Mouse (Mus musculus) MEL (cell line): ENCODE data around the gene Sbk1. TPM values are rescaled to one million over a fixed set of nuclear protein-coding genes. Genes with fewer than 3 reads are reported as not detected.
A peak's percentile ranks its signal among the peaks of the same experiment; 100 is the strongest.

Experiments used
- DNase-seq: peaks from one replicate; pipeline ENCODE4 v3.0.0; 2011; ENCODE audit warnings: low read depth, low spot score
- H3K27ac ChIP-seq: 2 replicates; pipeline ENCODE4 v1.5.1; 2012; ENCODE audit warnings: low read depth, mild to moderate bottlenecking, control low read depth, low read length, moderate library complexity; ENCODE audit not compliant: control insufficient read depth
- H3K27me3 ChIP-seq, 2 experiments: fragments of 150-350 bp in 1 of 2; sonication (generic) in 1 of 2; 2 replicates each; pipeline ENCODE4 v1.6.1; 2012; ENCODE audit warnings: low read length in 2 of 2, mild to moderate bottlenecking in 2 of 2, improper control_type of control experiment in 1 of 2, moderate library complexity in 1 of 2; ENCODE audit not compliant: insufficient read depth in 2 of 2, control insufficient read depth in 1 of 2
- H3K36me3 ChIP-seq, 2 experiments: 2 replicates each; pipeline ENCODE4 v1.6.1; 2012 to 2014; ENCODE audit warnings: low read length in 2 of 2, improper control_type of control experiment in 1 of 2, inconsistent platforms in 1 of 2, mild to moderate bottlenecking in 1 of 2; ENCODE audit not compliant: insufficient read depth in 2 of 2, control insufficient read depth in 1 of 2
- H3K4me1 ChIP-seq, 2 experiments: fragments of 150-350 bp in 1 of 2; sonication (generic) in 1 of 2; 2 replicates each; pipeline ENCODE4 v1.6.1; 2012; ENCODE audit warnings: low read length in 2 of 2, improper control_type of control experiment in 1 of 2, mild to moderate bottlenecking in 1 of 2; ENCODE audit not compliant: insufficient read depth in 2 of 2, control insufficient read depth in 1 of 2
- H3K4me3 ChIP-seq, 2 experiments: fragments of 150-350 bp in 1 of 2; sonication (generic) in 1 of 2; 2 replicates each; pipeline ENCODE4 v1.5.1; 2012; ENCODE audit warnings: low read depth in 2 of 2, low read length in 2 of 2, mild to moderate bottlenecking in 2 of 2, moderate library complexity in 2 of 2, control low read depth in 1 of 2, improper control_type of control experiment in 1 of 2; ENCODE audit not compliant: control insufficient read depth in 1 of 2, insufficient read depth in 1 of 2
- H3K79me2 ChIP-seq: 2 replicates; pipeline ENCODE4 v1.6.1; 2012; ENCODE audit warnings: mild to moderate bottlenecking, low read length, moderate library complexity; ENCODE audit not compliant: control insufficient read depth, poor library complexity, insufficient read depth
- H3K9ac ChIP-seq: 2 replicates; pipeline ENCODE4 v1.6.1; 2012; ENCODE audit warnings: low read depth, mild to moderate bottlenecking, control low read depth, low read length, moderate library complexity; ENCODE audit not compliant: control insufficient read depth, poor library complexity, severe bottlenecking
- H3K9me3 ChIP-seq: fragments of 150-350 bp; sonication (generic); replicated peaks from 2 replicates; pipeline ENCODE4 v1.6.1; 2012; ENCODE audit warnings: mild to moderate bottlenecking, low read length, improper control_type of control experiment, moderate library complexity; ENCODE audit not compliant: insufficient read depth
- CHD1 ChIP-seq: IDR thresholded peaks from 2 replicates; pipeline ENCODE4 v1.6.1; 2012; ENCODE audit warnings: low read depth, mild to moderate bottlenecking, inconsistent platforms, low read length, improper control_type of control experiment
- CTCF ChIP-seq, 3 experiments: IDR thresholded peaks in 2 of 3; conservative IDR thresholded peaks in 1 of 3; 2 replicates each; pipeline ENCODE4 v1.5.1; 2011 to 2012; ENCODE audit warnings: low read length in 3 of 3, low read depth in 2 of 3, mild to moderate bottlenecking in 2 of 3, improper control_type of control experiment in 1 of 3, inconsistent platforms in 1 of 3, mixed read lengths in 1 of 3, moderate library complexity in 1 of 3; ENCODE audit not compliant: control insufficient read depth in 1 of 3, insufficient read depth in 1 of 3, poor library complexity in 1 of 3, severe bottlenecking in 1 of 3
- E2F4 ChIP-seq: IDR thresholded peaks from 2 replicates; pipeline ENCODE4 v1.6.1; 2011; ENCODE audit warnings: low read depth, low read length, improper control_type of control experiment, borderline replicate concordance
- EP300 ChIP-seq, 2 experiments: IDR thresholded peaks; 2 replicates each; pipeline ENCODE4 v1.6.1; 2011; ENCODE audit warnings: improper control_type of control experiment in 2 of 2, low read length in 2 of 2, low read depth in 1 of 2, mild to moderate bottlenecking in 1 of 2
- ETS1 ChIP-seq: IDR thresholded peaks from 2 replicates; pipeline ENCODE4 v1.6.1; 2012; ENCODE audit warnings: low read depth, mild to moderate bottlenecking, inconsistent platforms, low read length, improper control_type of control experiment, moderate library complexity
- GABPA ChIP-seq: IDR thresholded peaks from 2 replicates; pipeline ENCODE4 v1.6.1; 2012; ENCODE audit warnings: low read depth, mild to moderate bottlenecking, inconsistent platforms, low read length, improper control_type of control experiment, moderate library complexity
- GATA1 ChIP-seq: IDR thresholded peaks from 2 replicates; pipeline ENCODE4 v1.6.1; 2011; ENCODE audit warnings: low read depth, low read length, improper control_type of control experiment
- HCFC1 ChIP-seq: IDR thresholded peaks from 2 replicates; pipeline ENCODE4 v1.6.1; 2012; ENCODE audit warnings: low read depth, mild to moderate bottlenecking, inconsistent platforms, low read length, improper control_type of control experiment, moderate library complexity
- JUND ChIP-seq: IDR thresholded peaks from 2 replicates; pipeline ENCODE4 v1.6.1; 2011; ENCODE audit warnings: low read depth, mild to moderate bottlenecking, improper control_type of control experiment, low read length
- KAT2A ChIP-seq: conservative IDR thresholded peaks from 2 replicates; pipeline ENCODE4 v1.6.1; 2012; ENCODE audit warnings: low read depth, low read length, improper control_type of control experiment, inconsistent platforms
- MAFK ChIP-seq: IDR thresholded peaks from 2 replicates; pipeline ENCODE4 v1.6.1; 2011; ENCODE audit warnings: low read depth, mild to moderate bottlenecking, low read length, improper control_type of control experiment, borderline replicate concordance
- MAX ChIP-seq: IDR thresholded peaks from 2 replicates; pipeline ENCODE4 v1.6.1; 2011; ENCODE audit warnings: low read length, improper control_type of control experiment
- MAZ ChIP-seq: IDR thresholded peaks from 2 replicates; pipeline ENCODE4 v1.6.1; 2012; ENCODE audit warnings: low read depth, mild to moderate bottlenecking, inconsistent platforms, low read length, improper control_type of control experiment
- MEF2A ChIP-seq: IDR thresholded peaks from 2 replicates; pipeline ENCODE4 v1.6.1; 2014; ENCODE audit warnings: low read depth, mild to moderate bottlenecking, inconsistent platforms, low read length, improper control_type of control experiment; ENCODE audit not compliant: poor library complexity, insufficient replicate concordance, severe bottlenecking; ENCODE audit errors: extremely low read depth
- MYB ChIP-seq: IDR thresholded peaks from 2 replicates; pipeline ENCODE4 v1.6.1; 2011; ENCODE audit warnings: mild to moderate bottlenecking, low read depth, low read length, improper control_type of control experiment
- NELFE ChIP-seq: IDR thresholded peaks from 2 replicates; pipeline ENCODE4 v1.6.1; 2011; ENCODE audit warnings: low read depth, low read length, improper control_type of control experiment
- NRF1 ChIP-seq: IDR thresholded peaks from 2 replicates; pipeline ENCODE4 v1.6.1; 2014; ENCODE audit warnings: low read depth, mild to moderate bottlenecking, inconsistent platforms, low read length, improper control_type of control experiment, moderate library complexity; ENCODE audit not compliant: poor library complexity, insufficient read depth, severe bottlenecking
- POLR2A ChIP-seq, 2 experiments: IDR thresholded peaks; 2 replicates each; pipeline ENCODE4 v1.6.1; 2011 to 2012; ENCODE audit warnings: low read length in 2 of 2, mild to moderate bottlenecking in 2 of 2, control low read depth in 1 of 2, improper control_type of control experiment in 1 of 2, low read depth in 1 of 2, moderate library complexity in 1 of 2; ENCODE audit not compliant: control insufficient read depth in 1 of 2, insufficient read depth in 1 of 2, poor library complexity in 1 of 2
- POLR2AphosphoS2 ChIP-seq: IDR thresholded peaks from 2 replicates; pipeline ENCODE4 v1.6.1; 2011; ENCODE audit warnings: low read length, improper control_type of control experiment
- POLR2AphosphoS5 ChIP-seq: IDR thresholded peaks from 2 replicates; pipeline ENCODE4 v1.6.1; 2012; ENCODE audit warnings: low read depth, borderline replicate concordance, mild to moderate bottlenecking, inconsistent platforms, low read length, moderate library complexity, mixed read lengths
- RAD21 ChIP-seq: IDR thresholded peaks from 2 replicates; pipeline ENCODE4 v1.6.1; 2011; ENCODE audit warnings: mild to moderate bottlenecking, low read depth, low read length, improper control_type of control experiment
- RCOR1 ChIP-seq: IDR thresholded peaks from 2 replicates; pipeline ENCODE4 v1.6.1; 2012; ENCODE audit warnings: low read depth, mild to moderate bottlenecking, inconsistent platforms, low read length, improper control_type of control experiment
- SIN3A ChIP-seq: IDR thresholded peaks from 2 replicates; pipeline ENCODE4 v1.6.1; 2012; ENCODE audit warnings: low read length, improper control_type of control experiment, inconsistent platforms
- TCF12 ChIP-seq: IDR thresholded peaks from 2 replicates; pipeline ENCODE4 v1.6.1; 2014; ENCODE audit warnings: low read depth, mild to moderate bottlenecking, inconsistent platforms, low read length, improper control_type of control experiment, moderate library complexity
- UBTF ChIP-seq: IDR thresholded peaks from 2 replicates; pipeline ENCODE4 v1.6.1; 2012; ENCODE audit warnings: low read depth, mild to moderate bottlenecking, inconsistent platforms, low read length, improper control_type of control experiment, moderate library complexity, borderline replicate concordance; ENCODE audit not compliant: insufficient read depth
- USF1 ChIP-seq: IDR thresholded peaks from 2 replicates; pipeline ENCODE4 v1.6.1; 2014; ENCODE audit warnings: low read depth, mild to moderate bottlenecking, inconsistent platforms, low read length, improper control_type of control experiment, moderate library complexity
- USF2 ChIP-seq, 2 experiments: IDR thresholded peaks; 2 replicates each; pipeline ENCODE4 v1.6.1; 2011 to 2012; ENCODE audit warnings: improper control_type of control experiment in 2 of 2, low read length in 2 of 2, borderline replicate concordance in 1 of 2, inconsistent platforms in 1 of 2, low read depth in 1 of 2, mild to moderate bottlenecking in 1 of 2; ENCODE audit not compliant: insufficient read depth in 1 of 2
- ZC3H11A ChIP-seq: IDR thresholded peaks from 2 replicates; pipeline ENCODE4 v1.6.1; 2012; ENCODE audit warnings: low read depth, mild to moderate bottlenecking, inconsistent platforms, low read length, improper control_type of control experiment
- ZKSCAN1 ChIP-seq: IDR thresholded peaks from 2 replicates; pipeline ENCODE4 v1.6.1; 2012; ENCODE audit warnings: low read depth, mild to moderate bottlenecking, inconsistent platforms, low read length, improper control_type of control experiment, moderate library complexity
- ZMIZ1 ChIP-seq: IDR thresholded peaks from 2 replicates; pipeline ENCODE4 v1.6.1; 2012; ENCODE audit warnings: low read depth, mild to moderate bottlenecking, inconsistent platforms, low read length, improper control_type of control experiment, moderate library complexity
- ZNF384 ChIP-seq: IDR thresholded peaks from 2 replicates; pipeline ENCODE4 v1.6.1; 2012; ENCODE audit warnings: low read depth, mild to moderate bottlenecking, inconsistent platforms, low read length, improper control_type of control experiment
- polyA plus RNA-seq, 2 experiments: library from polyadenylated mRNA; stranded (reverse) in 1 of 2; unstranded in 1 of 2; fragments of >175 nt in 1 of 2; fragments of >200 nt in 1 of 2; gene quantifications; 2 replicates each; pipeline versions ENCODE4 v1.2.1 to v1.2.4; 2012; ENCODE audit warnings: low replicate concordance in 2 of 2, low read depth in 1 of 2; ENCODE audit not compliant: insufficient read length in 2 of 2, insufficient read depth in 1 of 2, missing spikeins in 1 of 2
- total RNA-seq: library from RNA; depleted of rRNA; stranded (reverse); fragments of 300-350 nt; gene quantifications from 2 replicates; pipeline ENCODE4 v1.2.3, GENCODE M21; 2012; rRNA removed

The Sbk1 gene
- total RNA-seq (3.4 and 3.9 TPM in 2 replicates), polyA plus RNA-seq (1 to 10 TPM in 1 of 2 experiments, not detected in 1; 5.4 TPM)

GRCm38 (mm10) chr7:126271712-126272683 is at the start of gene Sbk1:
Sbk1 (plus strand) TSS chr7:126272619.
- Histone ChIP-seq H3K36me3 (peaks cover 0 to 5% of the 10 kb centered on the region in 2 experiments; a peak in 2 of 4 replicates), H3K4me1 (peaks cover 0 to 11% of the 10 kb centered on the region in 2 experiments; a peak in 2 of 4 replicates), H3K79me2 (peaks cover 3% of the 10 kb centered on the region; the same call in 1 of the 2 replicates), H3K4me3 (peak within 1 kb of the TSS; percentile 61 to 68), H3K9me3 (no peaks in the 10 kb centered on the region), H3K27me3 (peaks cover 11% of the 10 kb centered on the region in 2 experiments), H3K27ac (no peak within 1 kb of the TSS), H3K9ac (peak within 1 kb of the TSS; percentile 72)
- 0 out of 2 replicates have a peak, but pooled peaks have one; percentile 63 for TF ChIP-seq UBTF
- no peak for TF ChIP-seq ZKSCAN1
- TF ChIP-seq HCFC1, result peak; percentile 68
- no peak for TF ChIP-seq ZMIZ1
- peak; percentile 94 for TF ChIP-seq MAZ
- peak; percentile 39; the same call in 1 of the 2 replicates for TF ChIP-seq NELFE
- peak in 1 of 2 experiments; percentile 45; a peak in 1 of 4 replicates for TF ChIP-seq POLR2A (IDR thresholded peaks at IDR 0.05; ENCODE audit: control insufficient read depth in 1 of 2, insufficient read depth in 1 of 2, low read depth in 1 of 2, low read length in 2 of 2, poor library complexity in 1 of 2)
- no peak for TF ChIP-seq E2F4
- no peak for TF ChIP-seq CHD1
- no peak for TF ChIP-seq RCOR1
- no peak for TF ChIP-seq ZC3H11A
- TF ChIP-seq EP300 (IDR thresholded peaks at IDR 0.05; ENCODE audit: low read depth in 1 of 2, low read length in 2 of 2), result no peak
- peak; percentile 33; the same call in 1 of the 2 replicates for TF ChIP-seq SIN3A
- TF ChIP-seq POLR2AphosphoS5, result no peak
- no peak for TF ChIP-seq MAFK
- TF ChIP-seq ZNF384, result no peak
- no peak for TF ChIP-seq MAX
- TF ChIP-seq GATA1, result no peak
- TF ChIP-seq KAT2A, result no peak
- TF ChIP-seq NRF1, result peak; percentile 71
- TF ChIP-seq POLR2AphosphoS2, result no peak
- TF ChIP-seq ETS1, result no peak
- TF ChIP-seq RAD21, result no peak
- no peak for TF ChIP-seq USF2 (IDR thresholded peaks at IDR 0.05; ENCODE audit: borderline replicate concordance in 1 of 2, insufficient read depth in 1 of 2, low read depth in 1 of 2, low read length in 2 of 2)
- TF ChIP-seq USF1, result no peak
- TF ChIP-seq TCF12, result no peak
- TF ChIP-seq MEF2A, result no peak
- TF ChIP-seq MYB, result no peak
- no peak for TF ChIP-seq CTCF (IDR thresholded peaks at IDR 0.05 in 2 of 3, conservative IDR thresholded peaks at IDR 0.05 in 1 of 3; ENCODE audit: control insufficient read depth in 1 of 3, insufficient read depth in 1 of 3, low read depth in 2 of 3, low read length in 3 of 3, poor library complexity in 1 of 3, severe bottlenecking in 1 of 3)
- no peak for TF ChIP-seq JUND
- no peak for TF ChIP-seq GABPA
- DNase-seq, result peak; percentile 75
